14 mouse cellular contexts compared by ENCODE assay signal in genomic region chr11:76508125-76508524, GRCm38 (mm10).
A peak's percentile ranks its signal among the peaks of the same experiment; 100 is the strongest.
DNase-seq lines count a peak whose midpoint lies in the region; ATAC-seq lines count a peak whose summit lies in the region.
"Had no signal": no experiment of that assay in that cellular context is flagged by ENCODE, and none has a peak within 500 bp of the region (broad histone marks: within the 10 kb centered on the region; RNA-seq: fewer than 3 reads in every experiment).

No protein-coding gene starts in this region.

- DNase-seq in neural tube, embryonic 10.5 days (ENCODE audit: extremely low spot score, low spot score) = no peak
- no peak for DNase-seq in cerebellum, adult 18-20 months
- DNase-seq in ovary, postnatal 10 days (ENCODE audit: low spot score) = no peak
- DNase-seq in thymus, postnatal 0 days (ENCODE audit: low spot score) = no peak
- DNase-seq: adrenal gland, postnatal 36 days; heart, adult 2 months; kidney, adult 11 months; thymus, adult 18-20 months had no signal

- H3K4me1 ChIP-seq in neural tube, embryonic 12.5 days = peaks cover 43% of the 10 kb centered on the region
- peaks cover 44% of the 10 kb centered on the region for H3K4me1 ChIP-seq in hindbrain, embryonic 12.5 days
- H3K4me1 ChIP-seq in midbrain, embryonic 12.5 days = peaks cover 29% of the 10 kb centered on the region
- H3K4me1 ChIP-seq in kidney, embryonic 15.5 days = peaks cover 26% of the 10 kb centered on the region
- H3K4me1 ChIP-seq: liver, embryonic 12.5 days had no signal

- H3K4me2 ChIP-seq in neural tube, embryonic 12.5 days (replicated peaks) = no peak overlapping the region
- no peak overlapping the region for H3K4me2 ChIP-seq in hindbrain, embryonic 12.5 days (replicated peaks)
- H3K4me2 ChIP-seq in midbrain, embryonic 12.5 days (replicated peaks) = no peak overlapping the region; the same call in 1 of the 2 replicates
- H3K4me2 ChIP-seq in kidney, embryonic 15.5 days = no peak overlapping the region
- H3K4me2 ChIP-seq: liver, embryonic 12.5 days had no signal

- no peak overlapping the region for H3K4me3 ChIP-seq in neural tube, embryonic 12.5 days
- no peak overlapping the region for H3K4me3 ChIP-seq in hindbrain, embryonic 12.5 days
- no peak overlapping the region for H3K4me3 ChIP-seq in midbrain, embryonic 12.5 days
- no peak overlapping the region for H3K4me3 ChIP-seq in kidney, embryonic 15.5 days (replicated peaks)
- H3K4me3 ChIP-seq: heart, adult 2 months; liver, embryonic 12.5 days; megakaryocyte, embryonic 14.5 days had no signal

- H3K27me3 ChIP-seq in neural tube, embryonic 12.5 days (replicated peaks) = no peaks in the 10 kb centered on the region
- H3K27me3 ChIP-seq in hindbrain, embryonic 12.5 days = no peaks in the 10 kb centered on the region
- H3K27me3 ChIP-seq in midbrain, embryonic 12.5 days = no peaks in the 10 kb centered on the region
- no peaks in the 10 kb centered on the region for H3K27me3 ChIP-seq in kidney, embryonic 15.5 days
- H3K27me3 ChIP-seq: liver, embryonic 12.5 days had no signal

- no peaks in the 10 kb centered on the region for H3K36me3 ChIP-seq in neural tube, embryonic 12.5 days
- H3K36me3 ChIP-seq in hindbrain, embryonic 12.5 days = no peaks in the 10 kb centered on the region
- no peaks in the 10 kb centered on the region for H3K36me3 ChIP-seq in midbrain, embryonic 12.5 days
- 0 out of 2 replicates have a peak, but pooled peaks cover 15% of the 10 kb centered on the region for H3K36me3 ChIP-seq in kidney, embryonic 15.5 days
- H3K36me3 ChIP-seq: liver, embryonic 12.5 days had no signal

- 77% methylated on average over 4 of the region's 4 CpGs for whole genome bisulfite sequencing in neural tube, embryonic 12.5 days
- WGBS in hindbrain, embryonic 12.5 days = 61% methylated on average over 4 of the region's 4 CpGs
- 72% methylated on average over 4 of the region's 4 CpGs for WGBS in midbrain, embryonic 12.5 days
- 89% methylated on average over 4 of the region's 4 CpGs for WGBS in kidney, embryonic 15.5 days

- no peaks in the 10 kb centered on the region for H3K9me3 ChIP-seq in neural tube, embryonic 12.5 days
- no peaks in the 10 kb centered on the region for H3K9me3 ChIP-seq in hindbrain, embryonic 12.5 days (replicated peaks)
- no peaks in the 10 kb centered on the region for H3K9me3 ChIP-seq in midbrain, embryonic 12.5 days
- no peaks in the 10 kb centered on the region for H3K9me3 ChIP-seq in kidney, embryonic 15.5 days (replicated peaks)
- H3K9me3 ChIP-seq: liver, embryonic 12.5 days; megakaryocyte, embryonic 14.5 days had no signal

- peak overlapping the region; percentile 46; the same call in 1 of the 2 replicates for H3K27ac ChIP-seq in neural tube, embryonic 12.5 days
- peak overlapping the region; percentile 81 for H3K27ac ChIP-seq in hindbrain, embryonic 12.5 days
- H3K27ac ChIP-seq in midbrain, embryonic 12.5 days (replicated peaks) = peak overlapping the region; percentile 80
- H3K27ac ChIP-seq in kidney, embryonic 15.5 days = no peak overlapping the region
- H3K27ac ChIP-seq: heart, adult 2 months; liver, embryonic 12.5 days had no signal

- H3K9ac ChIP-seq in neural tube, embryonic 12.5 days = no peak overlapping the region
- no peak overlapping the region for H3K9ac ChIP-seq in hindbrain, embryonic 12.5 days
- no peak overlapping the region for H3K9ac ChIP-seq in midbrain, embryonic 12.5 days (replicated peaks)
- no peak overlapping the region for H3K9ac ChIP-seq in kidney, embryonic 15.5 days
- H3K9ac ChIP-seq: liver, embryonic 12.5 days had no signal

- no peak for ATAC-seq in neural tube, embryonic 12.5 days (ENCODE audit: low FRiP score, low read depth)
- ATAC-seq in hindbrain, embryonic 12.5 days (ENCODE audit: low FRiP score) = no peak
- no peak for ATAC-seq in midbrain, embryonic 12.5 days (ENCODE audit: low FRiP score, low read depth)
- no peak for ATAC-seq in kidney, embryonic 15.5 days (replicated peaks; ENCODE audit: low FRiP score)
- ATAC-seq: liver, embryonic 12.5 days had no signal
